Mouse (Mus musculus) forebrain, embryonic 12.5 days (tissue): ENCODE data around the gene Angpt4. TPM values are rescaled to one million over a fixed set of nuclear protein-coding genes. Genes with fewer than 3 reads are reported as not detected.

ENCODE experiments used
- ATAC-seq: fragments of 200-750 bp; cut with Nextera tagmentation; 2 replicates; pipeline ENCODE4 v1.8.0; 2017; ENCODE audit warnings: moderate TSS enrichment; ENCODE audit not compliant: low FRiP score
- H3K27ac ChIP-seq: fragments of 300-500 bp; sonication (generic); 2 replicates; pipeline ENCODE4 v1.5.1; 2016; ENCODE audit warnings: mild to moderate bottlenecking
- H3K27me3 ChIP-seq: fragments of 300-500 bp; sonication (generic); 2 replicates; pipeline ENCODE4 v1.6.1; 2016; ENCODE audit warnings: mild to moderate bottlenecking
- H3K36me3 ChIP-seq: fragments of 300-500 bp; sonication (generic); replicated peaks from 2 replicates; pipeline ENCODE4 v1.6.1; 2016; ENCODE audit warnings: mild to moderate bottlenecking
- H3K4me1 ChIP-seq: fragments of 300-500 bp; sonication (generic); 2 replicates; pipeline ENCODE4 v1.6.1; 2016
- H3K4me2 ChIP-seq: fragments of 300-500 bp; sonication (generic); 2 replicates; pipeline ENCODE4 v1.6.1; 2016; ENCODE audit warnings: mild to moderate bottlenecking, moderate library complexity
- H3K4me3 ChIP-seq: fragments of 300-500 bp; sonication (generic); replicated peaks from 2 replicates; pipeline ENCODE4 v1.5.1; 2016; ENCODE audit warnings: mild to moderate bottlenecking
- H3K9ac ChIP-seq: fragments of 300-500 bp; sonication (generic); 2 replicates; pipeline ENCODE4 v1.6.1; 2016; ENCODE audit warnings: mild to moderate bottlenecking
- H3K9me3 ChIP-seq: fragments of 300-500 bp; sonication (generic); 2 replicates; pipeline ENCODE4 v1.6.1; 2016
- WGBS: fragments of 180-500 bp; shearing (Covaris S2); methylation state at CpG from one replicate; pipeline ENCODE4 v1.1.7; 2016; 5-methylcytosine and 5-hydroxymethylcytosine counted together
- polyA plus RNA-seq: library from polyadenylated mRNA; unstranded; fragments of >200 nt; fragmentation: Nextera tagmentation; extraction: Ambion mirVana; gene quantifications from 2 replicates; pipeline ENCODE4 v1.2.1, GENCODE M21; 2016

Gene Angpt4
- polyA plus RNA-seq, 1 experiment from 2014 or later = 0.10 TPM

DNA sequence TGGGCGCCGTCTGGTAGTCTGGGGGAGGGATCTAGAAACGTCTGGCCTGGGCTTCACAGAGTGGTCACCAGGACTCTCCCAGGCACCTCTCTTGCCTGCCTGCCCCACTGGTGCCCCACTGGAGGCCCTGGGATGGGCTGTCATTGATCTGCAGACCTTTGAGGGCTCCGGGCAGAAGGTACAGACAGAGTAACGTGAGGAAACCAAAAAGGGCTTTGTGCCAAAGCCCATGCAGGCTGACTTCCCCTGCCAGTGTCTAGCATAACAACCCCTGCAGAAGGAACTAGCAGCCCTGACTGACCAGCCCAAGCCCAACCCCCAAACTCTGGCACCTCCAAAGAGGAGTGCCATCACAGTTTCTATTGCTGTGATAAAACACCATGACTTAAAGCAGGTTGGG, 15.1 kb upstream of the Angpt4 start:
- Histone ChIP-seq H3K9ac (no peak overlapping the region), H3K4me2 (no peak overlapping the region), H3K27ac (no peak overlapping the region), H3K4me3 (no peak overlapping the region), H3K4me1 (peaks cover 6% of the 10 kb centered on the region), H3K9me3 (no peaks in the 10 kb centered on the region), H3K27me3 (no peaks in the 10 kb centered on the region), H3K36me3 (no peaks in the 10 kb centered on the region)
- no peak for ATAC-seq
- 83% methylated on average over 5 of the region's 5 CpGs for WGBS

DNA sequence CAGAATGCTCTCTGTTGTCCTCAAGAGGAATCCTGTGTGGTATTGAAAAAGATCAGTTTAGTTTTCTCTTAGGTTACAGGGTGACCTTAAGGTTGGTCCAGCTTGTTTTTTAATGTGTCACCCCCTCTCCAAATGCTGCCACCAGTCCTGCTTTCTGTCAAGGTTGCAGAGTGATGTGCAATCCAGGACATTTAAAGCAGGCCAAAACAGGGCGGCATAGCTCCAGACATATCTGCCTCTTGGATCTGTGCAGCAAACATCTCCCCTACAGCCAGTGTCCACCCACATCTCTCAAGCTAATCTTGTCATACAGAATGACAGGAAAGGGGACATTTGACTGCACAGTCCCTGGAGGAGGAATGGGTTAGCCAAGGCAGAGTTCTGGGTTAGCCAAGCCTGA, 12.9 kb upstream of the Angpt4 start:
- Histone ChIP-seq H3K36me3 (no peaks in the 10 kb centered on the region), H3K27me3 (no peaks in the 10 kb centered on the region), H3K4me3 (no peak overlapping the region), H3K4me2 (no peak overlapping the region), H3K9me3 (no peaks in the 10 kb centered on the region), H3K9ac (no peak overlapping the region), H3K27ac (no peak overlapping the region), H3K4me1 (peaks cover 4% of the 10 kb centered on the region)
- ATAC-seq = no peak
- WGBS = 100% methylated on average over 1 of the region's 1 CpGs

GRCm38 (mm10) chr2:151900845-151901244, 10.2 kb upstream of the Angpt4 start:
- H3K4me2 ChIP-seq = no peak overlapping the region
- no peak overlapping the region for H3K4me3 ChIP-seq
- H3K27me3 ChIP-seq = no peaks in the 10 kb centered on the region
- 83% methylated on average over 4 of the region's 4 CpGs for WGBS
- ATAC-seq = no peak
- no peaks in the 10 kb centered on the region for H3K9me3 ChIP-seq
- no peak overlapping the region for H3K27ac ChIP-seq
- H3K36me3 ChIP-seq = no peaks in the 10 kb centered on the region
- no peaks in the 10 kb centered on the region for H3K4me1 ChIP-seq
- H3K9ac ChIP-seq = no peak overlapping the region

GRCm38 (mm10) chr2:151903267-151903666, 7.7 kb upstream of the Angpt4 start:
- Histone ChIP-seq H3K9me3 (no peaks in the 10 kb centered on the region), H3K27ac (no peak overlapping the region)
- 88% methylated on average over 6 of the region's 6 CpGs for WGBS

DNA sequence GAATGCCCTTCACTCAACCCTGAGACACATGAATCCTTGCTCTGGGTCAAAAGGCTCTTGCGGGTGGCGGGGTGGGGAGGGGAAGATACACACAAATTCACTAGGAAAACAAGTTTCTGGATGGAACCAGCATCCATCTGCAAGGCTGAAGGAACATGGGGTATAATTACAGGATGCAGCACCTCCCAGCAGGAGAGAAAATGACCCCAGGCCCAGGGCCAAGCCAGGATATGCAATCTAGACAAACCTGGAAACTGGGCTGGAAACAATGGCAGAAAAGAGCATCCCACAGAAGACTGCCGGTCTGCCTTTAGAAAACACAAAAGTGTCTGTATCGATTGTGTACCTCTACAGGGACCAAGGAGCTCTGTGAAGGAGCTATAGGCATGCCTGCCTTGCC, 7.1 kb upstream of the Angpt4 start:
- Histone ChIP-seq H3K27ac (no peak overlapping the region), H3K9me3 (no peaks in the 10 kb centered on the region), H3K27me3 (no peaks in the 10 kb centered on the region), H3K9ac (no peak overlapping the region), H3K36me3 (no peaks in the 10 kb centered on the region), H3K4me3 (no peak overlapping the region), H3K4me2 (no peak overlapping the region), H3K4me1 (no peaks in the 10 kb centered on the region)
- 73% methylated on average over 4 of the region's 4 CpGs for WGBS
- no peak for ATAC-seq

More at GRCm38 (mm10) chr2:151903267-151903666, 7.7 kb upstream of the Angpt4 start:
- Histone ChIP-seq H3K4me1 (no peaks in the 10 kb centered on the region), H3K4me3 (no peak overlapping the region), H3K36me3 (no peaks in the 10 kb centered on the region), H3K27me3 (no peaks in the 10 kb centered on the region), H3K9ac (no peak overlapping the region), H3K4me2 (no peak overlapping the region)
- ATAC-seq = no peak

DNA sequence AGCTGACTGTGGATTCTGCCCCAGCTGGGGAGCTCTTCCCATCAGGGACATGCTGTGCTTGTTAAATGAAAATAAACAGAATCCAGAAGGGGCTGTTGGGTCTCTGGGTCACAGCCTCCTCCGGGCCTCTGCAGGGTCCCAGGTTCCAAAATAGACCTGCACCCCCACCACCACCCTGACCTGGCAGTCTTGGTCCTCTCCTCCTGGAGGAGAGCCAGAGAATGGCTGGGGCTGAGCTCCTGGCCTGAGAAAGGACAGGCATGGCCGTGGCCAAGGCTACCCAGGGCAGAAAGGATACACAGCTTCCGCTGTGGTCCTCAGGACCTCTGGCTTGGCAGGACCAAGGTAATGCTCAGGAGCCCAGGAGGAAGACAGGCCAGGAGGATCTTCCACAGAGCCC, 6.4 kb upstream of the Angpt4 start:
- Histone ChIP-seq H3K4me3 (no peak overlapping the region), H3K4me2 (no peak overlapping the region), H3K36me3 (no peaks in the 10 kb centered on the region), H3K9ac (no peak overlapping the region), H3K27ac (no peak overlapping the region), H3K9me3 (no peaks in the 10 kb centered on the region), H3K4me1 (no peaks in the 10 kb centered on the region), H3K27me3 (no peaks in the 10 kb centered on the region)
- 79% methylated on average over 3 of the region's 3 CpGs for WGBS
- no peak for ATAC-seq

DNA sequence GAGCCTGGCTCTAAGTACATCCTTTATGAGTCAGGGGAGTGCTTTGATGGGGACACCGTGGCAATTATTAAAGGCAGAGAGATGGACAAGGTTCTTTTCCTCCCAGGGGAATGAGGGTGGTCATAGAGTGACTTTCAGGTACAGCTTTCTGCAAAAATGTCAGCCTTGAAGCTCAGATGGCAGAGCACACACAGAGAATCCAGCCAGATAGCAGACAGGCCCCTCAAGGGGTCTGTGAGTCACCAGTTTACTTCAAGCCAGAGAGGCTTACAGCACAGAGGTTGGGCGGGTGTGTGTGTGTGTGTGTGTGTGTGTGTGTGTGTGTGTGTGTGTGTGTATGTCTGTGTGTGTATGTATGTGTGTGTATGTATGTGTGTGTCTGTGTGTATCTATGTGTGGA, 4.0 kb upstream of the Angpt4 start:
- Histone ChIP-seq H3K9me3 (no peaks in the 10 kb centered on the region), H3K27ac (no peak overlapping the region), H3K4me3 (no peak overlapping the region), H3K4me2 (no peak overlapping the region), H3K36me3 (no peaks in the 10 kb centered on the region), H3K27me3 (no peaks in the 10 kb centered on the region), H3K9ac (no peak overlapping the region), H3K4me1 (peaks cover 9% of the 10 kb centered on the region)
- ATAC-seq = no peak
- 81% methylated on average over 2 of the region's 2 CpGs for WGBS

DNA sequence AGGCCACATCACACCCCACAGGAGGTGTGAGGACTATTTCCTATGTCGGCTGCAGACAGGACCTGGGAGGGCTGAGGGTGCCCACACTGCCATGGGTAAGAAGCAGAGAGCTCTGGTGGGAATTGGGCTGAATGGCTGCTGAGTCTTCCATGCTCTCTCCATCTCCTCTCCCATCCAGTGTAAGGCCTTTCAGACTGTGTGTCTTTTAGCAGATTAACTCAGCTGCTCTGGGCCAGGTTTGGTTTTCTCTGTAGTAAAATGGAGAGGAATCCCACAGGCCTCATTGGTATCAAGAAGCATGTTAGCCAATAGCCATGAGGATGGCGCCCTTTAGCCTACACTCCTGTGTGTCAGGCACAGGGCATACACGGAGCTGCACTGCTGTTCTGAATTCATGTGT, 1.6 kb upstream of the Angpt4 start:
- Histone ChIP-seq H3K9me3 (no peaks in the 10 kb centered on the region), H3K4me1 (peaks cover 9% of the 10 kb centered on the region), H3K36me3 (no peaks in the 10 kb centered on the region), H3K4me3 (no peak overlapping the region), H3K27me3 (no peaks in the 10 kb centered on the region), H3K27ac (no peak overlapping the region), H3K4me2 (no peak overlapping the region), H3K9ac (no peak overlapping the region)
- WGBS = 87% methylated on average over 3 of the region's 3 CpGs
- no peak for ATAC-seq

- Histone ChIP-seq H3K36me3 (no peaks in the 10 kb centered on the region), H3K27me3 (no peaks in the 10 kb centered on the region), H3K4me3 (no peak overlapping the region), H3K9me3 (no peaks in the 10 kb centered on the region), H3K9ac (no peak overlapping the region), H3K4me2 (no peak overlapping the region), H3K4me1 (peaks cover 9% of the 10 kb centered on the region), H3K27ac (no peak overlapping the region)
- WGBS = 66% methylated on average over 5 of the region's 5 CpGs
- ATAC-seq = no peak
Observed at GRCm38 (mm10) chr2:151910498-151910897, 512 bp upstream of the Angpt4 start.

DNA sequence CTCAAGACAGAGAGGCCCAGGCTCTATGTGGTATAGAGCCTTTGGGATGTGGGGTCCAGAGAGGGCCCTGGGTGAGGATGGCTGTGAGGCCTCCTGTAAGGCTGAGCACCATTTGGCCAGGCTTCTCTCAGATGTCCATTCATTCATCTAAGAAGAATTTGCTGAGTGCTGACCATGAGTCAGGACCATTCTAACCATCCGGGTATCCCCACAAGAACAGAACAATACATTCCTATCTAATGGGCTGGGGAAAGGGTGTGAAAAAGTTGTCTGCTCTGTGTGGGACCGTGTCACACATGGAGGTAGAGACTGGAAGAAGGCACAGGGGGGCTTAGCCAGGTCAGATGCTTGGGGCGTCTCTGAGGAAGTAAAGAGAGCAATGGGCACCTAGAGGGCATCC, 741 bp downstream of the Angpt4 start:
- Histone ChIP-seq H3K27ac (no peak overlapping the region), H3K4me2 (no peak overlapping the region), H3K27me3 (no peaks in the 10 kb centered on the region), H3K36me3 (no peaks in the 10 kb centered on the region), H3K9me3 (no peaks in the 10 kb centered on the region), H3K4me3 (no peak overlapping the region), H3K4me1 (peaks cover 12% of the 10 kb centered on the region), H3K9ac (no peak overlapping the region)
- ATAC-seq = no peak
- 85% methylated on average over 3 of the region's 3 CpGs for WGBS

DNA sequence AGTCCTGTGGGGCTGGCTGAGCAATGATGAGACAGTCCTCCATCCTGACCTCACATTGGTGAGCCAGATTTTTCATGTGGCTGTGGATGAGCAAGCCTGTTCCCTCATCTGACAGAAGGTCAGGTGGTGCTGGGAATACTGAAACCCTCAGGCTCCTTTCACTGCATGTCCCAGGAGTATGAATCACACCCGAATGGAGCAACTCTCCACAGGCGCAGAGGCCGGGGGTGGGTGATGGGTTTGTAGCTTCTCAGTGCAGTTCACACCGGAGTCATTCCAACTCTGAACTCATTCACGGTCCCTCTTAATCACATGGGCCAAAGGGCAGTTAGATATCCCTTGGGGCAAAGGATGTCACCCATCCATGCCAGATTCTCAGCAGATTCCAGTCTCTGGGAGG, 3.1 kb downstream of the Angpt4 start:
- no peak overlapping the region for H3K4me3 ChIP-seq
- ATAC-seq = no peak
- WGBS = 77% methylated on average over 5 of the region's 5 CpGs
- no peaks in the 10 kb centered on the region for H3K9me3 ChIP-seq
- no peak overlapping the region for H3K27ac ChIP-seq
- H3K27me3 ChIP-seq = 0 out of 2 replicates have a peak, but pooled peaks cover 4% of the 10 kb centered on the region
- H3K36me3 ChIP-seq = no peaks in the 10 kb centered on the region
- no peak overlapping the region for H3K4me2 ChIP-seq
- peaks cover 12% of the 10 kb centered on the region for H3K4me1 ChIP-seq
- H3K9ac ChIP-seq = no peak overlapping the region

- Histone ChIP-seq H3K9me3 (no peaks in the 10 kb centered on the region), H3K27me3 (0 out of 2 replicates have a peak, but pooled peaks cover 4% of the 10 kb centered on the region), H3K9ac (no peak overlapping the region), H3K36me3 (no peaks in the 10 kb centered on the region), H3K27ac (no peak overlapping the region), H3K4me3 (no peak overlapping the region), H3K4me1 (peaks cover 12% of the 10 kb centered on the region), H3K4me2 (no peak overlapping the region)
- ATAC-seq = no peak
- 23% methylated on average over 2 of the region's 2 CpGs for WGBS
Observed at GRCm38 (mm10) chr2:151915111-151915510, 4.1 kb downstream of the Angpt4 start.

- ATAC-seq = no peak
- 81% methylated on average over 13 of the region's 13 CpGs for WGBS
- no peak overlapping the region for H3K27ac ChIP-seq
Observed at GRCm38 (mm10) chr2:151916061-151916831, 5.2 kb downstream of the Angpt4 start.

More at GRCm38 (mm10) chr2:151916061-151916831, 5.2 kb downstream of the Angpt4 start:
- peaks cover 10% of the 10 kb centered on the region for H3K4me1 ChIP-seq
- no peak overlapping the region for H3K4me3 ChIP-seq
- no peaks in the 10 kb centered on the region for H3K36me3 ChIP-seq
- no peak overlapping the region for H3K4me2 ChIP-seq
- no peaks in the 10 kb centered on the region for H3K9me3 ChIP-seq
- no peak overlapping the region for H3K9ac ChIP-seq
- H3K27me3 ChIP-seq = 0 out of 2 replicates have a peak, but pooled peaks cover 4% of the 10 kb centered on the region
